Mouse (Mus musculus): Measurements from ENCODE around the gene Traf3ip2. TPM values are rescaled to one million over a fixed set of nuclear protein-coding genes. Genes with fewer than 3 reads are reported as not detected.

Traf3ip2 gene
- total RNA-seq, 2 experiments from 2014 or later, result 9.9 to 20.0 TPM

GRCm38 (mm10) chr10:39678199-39678791 lies 65.6 kb downstream of the Traf3ip2 start:
- DNase-seq, result no peak

- DNase-seq, result no peak
These were observed 68.3 kb downstream of the Traf3ip2 start for GRCm38 (mm10) chr10:39681014-39681413.

GRCm38 (mm10) chr10:39682556-39682955 lies 69.8 kb downstream of the Traf3ip2 start:
- DNase-seq, result no peak

- DNase-seq, result peak; percentile 65
These were observed 70.7 kb downstream of the Traf3ip2 start for GRCm38 (mm10) chr10:39683481-39683880.

GRCm38 (mm10) chr10:39686811-39687210 lies 74.1 kb downstream of the Traf3ip2 start:
- no peak for DNase-seq

DNA sequence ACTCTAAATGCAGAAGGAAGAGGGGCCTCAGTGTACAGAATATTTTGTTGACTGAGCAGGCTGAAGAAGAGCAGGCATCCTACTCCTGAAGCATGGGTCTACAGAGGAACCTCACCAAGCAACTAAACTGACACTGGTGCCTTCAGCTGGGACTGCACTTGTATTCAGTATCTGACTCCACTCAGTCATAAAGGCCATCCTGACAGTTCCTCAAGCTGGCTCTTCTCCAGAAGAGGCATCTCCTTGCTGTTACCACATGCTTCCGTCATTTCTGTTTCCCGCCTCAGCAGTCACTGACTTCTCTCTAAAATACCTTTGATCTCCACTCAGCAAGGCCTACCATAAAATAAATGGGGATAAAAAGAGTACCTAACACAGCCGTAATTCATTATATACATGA lies 75.1 kb downstream of the Traf3ip2 start:
- DNase-seq, result no peak

DNA sequence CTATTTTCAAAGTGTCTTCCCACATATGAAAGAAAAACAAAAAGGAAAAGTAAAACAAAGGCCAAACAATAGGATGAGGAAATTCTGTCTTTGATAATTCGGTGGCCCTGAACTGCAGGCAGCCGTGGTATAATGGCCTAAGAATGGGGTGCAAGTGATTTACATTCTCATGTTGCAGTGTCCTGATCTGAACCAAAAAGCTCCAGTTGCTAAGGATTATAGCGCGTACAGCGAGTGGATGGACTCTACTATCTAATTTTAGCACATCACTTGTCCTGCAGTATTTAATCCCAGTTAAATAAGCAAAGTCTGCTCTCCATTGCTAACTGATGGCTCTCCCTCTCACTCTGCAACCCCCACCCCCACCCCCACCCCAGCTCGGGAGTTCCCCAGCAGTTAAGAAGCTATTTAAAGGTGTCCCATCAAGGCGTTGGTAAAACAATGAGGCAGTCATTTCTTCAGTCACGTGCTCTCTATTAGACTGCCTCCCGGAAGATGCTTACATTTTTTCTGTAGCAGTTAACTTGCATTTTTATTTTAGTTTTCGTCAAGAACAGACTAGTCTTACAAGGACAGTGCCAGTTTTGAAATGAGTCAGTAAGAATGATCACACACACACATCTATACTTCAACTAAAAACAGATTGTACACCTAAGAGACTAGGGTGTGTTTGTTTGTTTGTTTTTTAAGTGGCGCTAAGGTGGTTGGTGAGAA lies 78.8 kb downstream of the Traf3ip2 start:
- DNase-seq, result no peak

GRCm38 (mm10) chr10:39692152-39692551 lies 79.4 kb downstream of the Traf3ip2 start:
- no peak for DNase-seq

Other genes starting within 250 kb of the Traf3ip2 start
- 10 to 100 TPM; 46.6 to 48.6 TPM for gene Fyn, start 244.1 kb upstream of the Traf3ip2 start, total RNA-seq (2021)
- 10 to 100 TPM; 24.7 to 36.4 TPM for gene Rev3l, start 119.2 kb downstream of the Traf3ip2 start, total RNA-seq (2021)